Mouse (Mus musculus): Measurements from ENCODE around the gene Zfp956. TPM values are rescaled to one million over a fixed set of nuclear protein-coding genes. Genes with fewer than 3 reads are reported as not detected.

The Zfp956 gene
- total RNA-seq (2023): 1 to 10 TPM; 6.8 to 6.9 TPM

GRCm38 (mm10) chr6:47953191-47953726, at the start of gene Zfp956:
Gene Zfp956 (plus strand): TSS chr6:47953390.

GRCm38 (mm10) chr6:47920447-47921340, 32.5 kb upstream of the Zfp956 start, which contains the start of gene Zfp212:
Gene Zfp212 (plus strand): TSS chr6:47920476.

Other genes with a start within 250 kb of the Zfp956 start
- gene Pdia4, start 140.0 kb upstream of the Zfp956 start, total RNA-seq (2023): 10 to 100 TPM; 73.4 to 78.7 TPM
- gene Zfp786, start 122.5 kb upstream of the Zfp956 start, total RNA-seq (2023): not detected
- 10 to 100 TPM; 13.4 to 15.5 TPM for gene Zfp398, start 117.7 kb upstream of the Zfp956 start, total RNA-seq (2023)
- gene Zfp282, start 76.2 kb upstream of the Zfp956 start, total RNA-seq (2023): 10 to 100 TPM; 12.4 to 13.8 TPM
- gene Zfp212, start 32.9 kb upstream of the Zfp956 start, total RNA-seq (2023): 10 to 100 TPM; 19.7 to 22.0 TPM
- gene Zfp777, start 95.5 kb downstream of the Zfp956 start, total RNA-seq (2023): 10 to 100 TPM; 16.1 to 23.3 TPM
- 10 to 100 TPM; 36.2 to 40.1 TPM for gene Zfp746, start 133.2 kb downstream of the Zfp956 start, total RNA-seq (2023)

Measured in monocyte, adult 59 days (primary cell).